Mouse (Mus musculus) olfactory bulb, adult 2 months (tissue): ENCODE data around the gene Cldn8.

ENCODE experiments used
- CTCF ChIP-seq: fragments of 200-500 bp; IDR thresholded peaks from 2 replicates; pipeline ENCODE4 v1.5.1; 2012; ENCODE audit warnings: low read depth, mild to moderate bottlenecking, low read length, moderate library complexity; ENCODE audit not compliant: insufficient read depth
- POLR2A ChIP-seq: fragments of 200-500 bp; IDR thresholded peaks from 2 replicates; pipeline ENCODE4 v1.6.1; 2012; ENCODE audit warnings: mild to moderate bottlenecking, low read depth, low read length, moderate library complexity; ENCODE audit not compliant: insufficient read depth

DNA sequence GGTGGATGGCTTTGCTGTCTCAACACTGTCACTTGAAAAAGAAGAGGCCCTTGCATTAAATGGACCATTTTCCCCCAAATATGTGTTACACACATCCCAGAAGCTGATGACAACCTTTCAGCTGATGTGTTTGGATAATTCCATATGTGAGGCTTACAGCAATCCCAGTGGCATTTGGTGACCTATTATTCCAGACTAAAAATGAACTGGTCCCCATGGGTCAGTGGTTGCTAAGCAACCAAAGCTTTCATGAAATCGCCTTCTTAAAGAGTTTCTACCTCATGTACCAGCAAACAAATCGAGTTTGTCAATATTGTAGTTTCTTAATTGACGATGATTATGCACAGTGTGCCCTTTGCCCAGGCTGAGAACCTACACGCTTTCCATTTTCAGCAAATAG lies 49.7 kb upstream of the Cldn8 start:
- no peak for TF ChIP-seq POLR2A
- no peak for TF ChIP-seq CTCF
